Mouse (Mus musculus) embryonic facial prominence, embryonic 11.5 days (tissue): ENCODE results near the gene Stxbp6. TPM values are rescaled to one million over a fixed set of nuclear protein-coding genes. Genes with fewer than 3 reads are reported as not detected.

Source experiments
- ATAC-seq: fragments of 200-750 bp; cut with Nextera tagmentation; replicated peaks from 2 replicates; pipeline ENCODE4 v1.8.0; 2017; ENCODE audit warnings: low read depth; ENCODE audit not compliant: insufficient number of reproducible peaks, low FRiP score, low TSS enrichment
- DNase-seq: peaks from one replicate; pipeline ENCODE4 v3.0.0-alpha.2; 2015; ENCODE audit warnings: low spot score
- H3K27ac ChIP-seq: fragments of 300-500 bp; sonication (generic); replicated peaks from 2 replicates; pipeline ENCODE4 v1.5.1; 2014; ENCODE audit warnings: mild to moderate bottlenecking, low read depth, low read length, control low read depth
- H3K27me3 ChIP-seq: fragments of 300-500 bp; sonication (generic); 2 replicates; pipeline ENCODE4 v1.6.1; 2014; ENCODE audit warnings: mild to moderate bottlenecking, low read length, moderate library complexity, mixed read lengths; ENCODE audit not compliant: control insufficient read depth, insufficient read depth
- H3K36me3 ChIP-seq: fragments of 300-500 bp; sonication (generic); replicated peaks from 2 replicates; pipeline ENCODE4 v1.6.1; 2014; ENCODE audit warnings: low read depth, mild to moderate bottlenecking, low read length, moderate library complexity, mixed read lengths; ENCODE audit not compliant: control insufficient read depth, insufficient read depth
- H3K4me1 ChIP-seq: fragments of 300-500 bp; sonication (generic); 2 replicates; pipeline ENCODE4 v1.6.1; 2014; ENCODE audit warnings: low read length, mixed read lengths; ENCODE audit not compliant: control insufficient read depth, insufficient read depth
- H3K4me2 ChIP-seq: fragments of 300-500 bp; sonication (generic); 2 replicates; pipeline ENCODE4 v1.6.1; 2014; ENCODE audit warnings: low read depth, mild to moderate bottlenecking, control low read depth, low read length, moderate library complexity
- H3K4me3 ChIP-seq: fragments of 300-500 bp; sonication (generic); 2 replicates; pipeline ENCODE4 v1.5.1; 2014; ENCODE audit warnings: low read depth, low read length, control low read depth
- H3K9ac ChIP-seq: fragments of 300-500 bp; sonication (generic); replicated peaks from 2 replicates; pipeline ENCODE4 v1.6.1; 2014; ENCODE audit warnings: mild to moderate bottlenecking, control low read depth, low read length
- H3K9me3 ChIP-seq: fragments of 300-500 bp; sonication (generic); replicated peaks from 2 replicates; pipeline ENCODE4 v1.6.1; 2016; ENCODE audit warnings: mild to moderate bottlenecking, low read length, inconsistent platforms, mixed read lengths; ENCODE audit not compliant: control insufficient read depth
- WGBS: fragments of 180-500 bp; shearing (Covaris S2); extraction: QIAGEN DNeasy Blood & Tissue Kit; methylation state at CpG from one replicate; pipeline ENCODE4 v1.1.7; 2014; 5-methylcytosine and 5-hydroxymethylcytosine counted together
- polyA plus RNA-seq: library from polyadenylated mRNA; unstranded; fragments of >200 nt; fragmentation: Nextera tagmentation; extraction: Ambion mirVana; gene quantifications from 2 replicates; pipeline ENCODE4 v1.2.1, GENCODE M21; 2014

Stxbp6 gene
- polyA plus RNA-seq, 1 experiment from 2014 or later = 8.9 TPM

- H3K27ac ChIP-seq = no peak overlapping the region
- ATAC-seq (no peak), DNase-seq (no peak)
- no peak overlapping the region for H3K4me3 ChIP-seq
- no peaks in the 10 kb centered on the region; the same call in 1 of the 2 replicates for H3K9me3 ChIP-seq
- H3K4me2 ChIP-seq = no peak overlapping the region
- H3K4me1 ChIP-seq = no peaks in the 10 kb centered on the region
- H3K36me3 ChIP-seq = no peaks in the 10 kb centered on the region
- 88% methylated on average over 3 of the region's 3 CpGs for WGBS
- no peaks in the 10 kb centered on the region for H3K27me3 ChIP-seq
- no peak overlapping the region for H3K9ac ChIP-seq
Measured at GRCm38 (mm10) chr12:45030681-45031080, 43.8 kb downstream of the Stxbp6 start.

- no peaks in the 10 kb centered on the region for H3K36me3 ChIP-seq
- H3K27ac ChIP-seq = no peak overlapping the region
- no peak overlapping the region for H3K9ac ChIP-seq
- DNase-seq (no peak), ATAC-seq (no peak)
- H3K4me3 ChIP-seq = no peak overlapping the region
- H3K27me3 ChIP-seq = no peaks in the 10 kb centered on the region
- H3K9me3 ChIP-seq = no peaks in the 10 kb centered on the region; the same call in 1 of the 2 replicates
- no peak overlapping the region for H3K4me2 ChIP-seq
- H3K4me1 ChIP-seq = no peaks in the 10 kb centered on the region
- 56% methylated on average over 1 of the region's 1 CpGs for WGBS
Measured at GRCm38 (mm10) chr12:45026347-45026746, 48.2 kb downstream of the Stxbp6 start.

- ATAC-seq (no peak), DNase-seq (no peak)
- Histone ChIP-seq H3K9ac (no peak overlapping the region), H3K4me3 (no peak overlapping the region), H3K9me3 (no peaks in the 10 kb centered on the region), H3K27ac (no peak overlapping the region), H3K36me3 (no peaks in the 10 kb centered on the region), H3K4me2 (no peak overlapping the region), H3K4me1 (no peaks in the 10 kb centered on the region), H3K27me3 (no peaks in the 10 kb centered on the region)
- 87% methylated on average over 3 of the region's 3 CpGs for WGBS
Measured at GRCm38 (mm10) chr12:45020018-45020417, 54.5 kb downstream of the Stxbp6 start.

GRCm38 (mm10) chr12:45019059-45019822 is 55.3 kb downstream of the Stxbp6 start:
- Histone ChIP-seq H3K4me1 (no peaks in the 10 kb centered on the region), H3K4me3 (no peak overlapping the region), H3K27ac (no peak overlapping the region), H3K9me3 (no peaks in the 10 kb centered on the region), H3K36me3 (no peaks in the 10 kb centered on the region), H3K4me2 (no peak overlapping the region), H3K27me3 (no peaks in the 10 kb centered on the region), H3K9ac (no peak overlapping the region)
- WGBS = 82% methylated on average over 12 of the region's 12 CpGs
- DNase-seq = no peak
- ATAC-seq = no peak

GRCm38 (mm10) chr12:45013246-45013756 is 61.2 kb downstream of the Stxbp6 start:
- Histone ChIP-seq H3K36me3 (no peaks in the 10 kb centered on the region), H3K4me3 (no peak overlapping the region), H3K9me3 (no peaks in the 10 kb centered on the region), H3K27me3 (no peaks in the 10 kb centered on the region), H3K9ac (no peak overlapping the region), H3K27ac (no peak overlapping the region), H3K4me1 (no peaks in the 10 kb centered on the region), H3K4me2 (no peak overlapping the region)
- DNase-seq (peak; percentile 33), ATAC-seq (0 out of 2 replicates have a peak, but pooled peaks have one; percentile 56)
- WGBS = 64% methylated on average over 5 of the region's 5 CpGs

GRCm38 (mm10) chr12:45011436-45012089 is 62.9 kb downstream of the Stxbp6 start:
- ATAC-seq = no peak
- DNase-seq = no peak
- Histone ChIP-seq H3K9ac (no peak overlapping the region), H3K27me3 (no peaks in the 10 kb centered on the region), H3K4me1 (no peaks in the 10 kb centered on the region), H3K27ac (no peak overlapping the region), H3K4me3 (no peak overlapping the region), H3K4me2 (no peak overlapping the region), H3K9me3 (no peaks in the 10 kb centered on the region), H3K36me3 (no peaks in the 10 kb centered on the region)
- whole genome bisulfite sequencing = 70% methylated on average over 11 of the region's 11 CpGs

GRCm38 (mm10) chr12:45011006-45011405 is 63.5 kb downstream of the Stxbp6 start:
- no peaks in the 10 kb centered on the region for H3K9me3 ChIP-seq
- H3K9ac ChIP-seq = no peak overlapping the region
- H3K27ac ChIP-seq = no peak overlapping the region
- no peaks in the 10 kb centered on the region for H3K27me3 ChIP-seq
- DNase-seq = no peak
- H3K4me2 ChIP-seq = no peak overlapping the region
- no peaks in the 10 kb centered on the region for H3K36me3 ChIP-seq
- H3K4me1 ChIP-seq = no peaks in the 10 kb centered on the region
- H3K4me3 ChIP-seq = no peak overlapping the region
- no peak for ATAC-seq

GRCm38 (mm10) chr12:45009984-45010611 is 64.4 kb downstream of the Stxbp6 start:
- H3K36me3 ChIP-seq = no peaks in the 10 kb centered on the region
- H3K4me1 ChIP-seq = no peaks in the 10 kb centered on the region
- H3K27me3 ChIP-seq = no peaks in the 10 kb centered on the region
- H3K9me3 ChIP-seq = no peaks in the 10 kb centered on the region
- no peak for ATAC-seq
- H3K27ac ChIP-seq = no peak overlapping the region
- H3K4me3 ChIP-seq = no peak overlapping the region
- no peak overlapping the region for H3K9ac ChIP-seq
- no peak overlapping the region for H3K4me2 ChIP-seq
- WGBS = 92% methylated on average over 2 of the region's 2 CpGs
- no peak for DNase-seq
